Mouse (Mus musculus) brain, embryonic 14.5 days (tissue): ENCODE measurements around the gene Nyap2.

Source experiments
- CTCF ChIP-seq: fragments of 200-500 bp; IDR thresholded peaks from 2 replicates; pipeline ENCODE4 v1.5.1; 2012; ENCODE audit warnings: inconsistent platforms, mild to moderate bottlenecking, moderate library complexity, borderline replicate concordance; ENCODE audit not compliant: insufficient read depth, insufficient read length; ENCODE audit errors: extremely low read depth
- POLR2A ChIP-seq: fragments of 200-500 bp; IDR thresholded peaks from 2 replicates; pipeline ENCODE4 v1.6.1; 2012; ENCODE audit warnings: mild to moderate bottlenecking, inconsistent platforms, borderline replicate concordance; ENCODE audit not compliant: poor library complexity, insufficient read depth, insufficient read length, severe bottlenecking; ENCODE audit errors: extremely low read depth

DNA sequence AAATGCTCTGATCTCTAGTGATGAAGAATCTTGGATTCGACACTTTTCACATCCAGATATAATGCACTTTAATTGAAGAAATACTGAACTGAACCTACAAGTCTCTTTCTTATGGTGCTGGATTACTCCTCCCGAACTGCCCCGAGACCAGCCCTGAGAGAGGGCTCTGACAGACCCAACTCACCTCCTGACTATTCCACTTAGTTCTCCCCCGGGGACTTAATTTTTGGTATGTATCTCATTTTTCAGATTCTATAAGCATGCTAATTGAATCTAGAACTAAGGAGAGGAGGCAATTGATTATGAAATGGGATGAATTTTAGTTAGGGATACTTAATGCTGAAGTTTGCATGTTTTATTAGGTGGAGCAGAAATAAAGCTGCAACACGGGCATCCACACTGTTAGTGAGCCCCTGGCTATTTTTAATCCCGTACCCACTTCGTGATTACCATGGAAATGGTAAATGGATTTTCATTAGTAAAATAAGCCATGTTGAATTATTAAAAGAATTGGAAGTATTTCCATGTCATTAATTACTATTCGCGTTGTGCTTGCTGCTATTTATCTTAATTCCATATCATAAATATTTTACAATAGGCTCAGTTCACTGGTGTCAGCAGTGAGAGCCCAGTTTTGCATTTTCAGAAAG, 1.0 kb downstream of the Nyap2 start:
- TF ChIP-seq CTCF, result no peak
- TF ChIP-seq POLR2A, result no peak
